Mouse (Mus musculus) midbrain, embryonic 12.5 days (tissue): ENCODE measurements around the gene Ston2. TPM values are rescaled to one million over a fixed set of nuclear protein-coding genes. Genes with fewer than 3 reads are reported as not detected.

Experiments
- ATAC-seq: fragments of 200-750 bp; cut with Nextera tagmentation; 2 replicates; pipeline ENCODE4 v1.8.0; 2017; ENCODE audit warnings: low read depth, moderate TSS enrichment, moderate library complexity; ENCODE audit not compliant: low FRiP score
- H3K27ac ChIP-seq: fragments of 300-500 bp; sonication (generic); replicated peaks from 2 replicates; pipeline ENCODE4 v1.5.1; 2016; ENCODE audit warnings: mild to moderate bottlenecking
- H3K27me3 ChIP-seq: fragments of 300-500 bp; sonication (generic); 2 replicates; pipeline ENCODE4 v1.6.1; 2016; ENCODE audit warnings: mild to moderate bottlenecking
- H3K36me3 ChIP-seq: fragments of 300-500 bp; sonication (generic); 2 replicates; pipeline ENCODE4 v1.6.1; 2016
- H3K4me1 ChIP-seq: fragments of 300-500 bp; sonication (generic); 2 replicates; pipeline ENCODE4 v1.6.1; 2016
- H3K4me2 ChIP-seq: fragments of 300-500 bp; sonication (generic); replicated peaks from 2 replicates; pipeline ENCODE4 v1.6.1; 2016; ENCODE audit warnings: mild to moderate bottlenecking, moderate library complexity
- H3K4me3 ChIP-seq: fragments of 300-500 bp; sonication (generic); 2 replicates; pipeline ENCODE4 v1.5.1; 2016; ENCODE audit warnings: mild to moderate bottlenecking
- H3K9ac ChIP-seq: fragments of 300-500 bp; sonication (generic); replicated peaks from 2 replicates; pipeline ENCODE4 v1.6.1; 2016; ENCODE audit warnings: mild to moderate bottlenecking, moderate library complexity
- H3K9me3 ChIP-seq: fragments of 300-500 bp; sonication (generic); 2 replicates; pipeline ENCODE4 v1.6.1; 2016; ENCODE audit warnings: mild to moderate bottlenecking
- WGBS: fragments of 180-500 bp; shearing (Covaris S2); methylation state at CpG from one replicate; pipeline ENCODE4 v1.1.7; 2016; 5-methylcytosine and 5-hydroxymethylcytosine counted together
- polyA plus RNA-seq: library from polyadenylated mRNA; unstranded; fragments of >200 nt; fragmentation: Nextera tagmentation; extraction: Ambion mirVana; gene quantifications from 2 replicates; pipeline ENCODE4 v1.2.1, GENCODE M21; 2016

Ston2 gene
- polyA plus RNA-seq, 1 experiment from 2014 or later = 8.0 TPM

- 87% methylated on average over 3 of the region's 3 CpGs for WGBS
- ATAC-seq = no peak
- H3K4me1 ChIP-seq = peaks cover 3% of the 10 kb centered on the region; the same call in 1 of the 2 replicates
- H3K27me3 ChIP-seq = 0 out of 2 replicates have a peak, but pooled peaks cover 6% of the 10 kb centered on the region
- no peak overlapping the region for H3K9ac ChIP-seq
- no peaks in the 10 kb centered on the region for H3K36me3 ChIP-seq
- H3K9me3 ChIP-seq = no peaks in the 10 kb centered on the region
- no peak overlapping the region for H3K27ac ChIP-seq
- H3K4me2 ChIP-seq = no peak overlapping the region
- H3K4me3 ChIP-seq = no peak overlapping the region
Measured at GRCm38 (mm10) chr12:91692991-91693390, 95.2 kb downstream of the Ston2 start.

GRCm38 (mm10) chr12:91685674-91686290 is 102.4 kb downstream of the Ston2 start:
- Histone ChIP-seq H3K27ac (peak overlapping the region; percentile 42; the same call in 1 of the 2 replicates), H3K4me3 (peak overlapping the region; percentile 12; the same call in 1 of the 2 replicates), H3K4me2 (peak overlapping the region; percentile 46), H3K9ac (no peak overlapping the region), H3K9me3 (no peaks in the 10 kb centered on the region), H3K36me3 (no peaks in the 10 kb centered on the region), H3K4me1 (peaks cover 45% of the 10 kb centered on the region), H3K27me3 (peaks cover 11% of the 10 kb centered on the region; the same call in 1 of the 2 replicates)
- ATAC-seq = peak; percentile 48
- whole genome bisulfite sequencing = 8% methylated on average over 13 of the region's 13 CpGs

GRCm38 (mm10) chr12:91684840-91685415 is 103.3 kb downstream of the Ston2 start:
- no peak for ATAC-seq
- no peak overlapping the region for H3K9ac ChIP-seq
- H3K27ac ChIP-seq = peak overlapping the region; percentile 70
- H3K4me2 ChIP-seq = peak overlapping the region; percentile 46
- peaks cover 11% of the 10 kb centered on the region; the same call in 1 of the 2 replicates for H3K27me3 ChIP-seq
- peaks cover 54% of the 10 kb centered on the region for H3K4me1 ChIP-seq
- peak overlapping the region; percentile 20 for H3K4me3 ChIP-seq
- no peaks in the 10 kb centered on the region for H3K9me3 ChIP-seq
- WGBS = 18% methylated on average over 11 of the region's 11 CpGs
- H3K36me3 ChIP-seq = no peaks in the 10 kb centered on the region

- H3K27me3 ChIP-seq = peaks cover 11% of the 10 kb centered on the region; the same call in 1 of the 2 replicates
- peak overlapping the region; percentile 20 for H3K4me3 ChIP-seq
- H3K36me3 ChIP-seq = no peaks in the 10 kb centered on the region
- ATAC-seq = peak; percentile 67
- no peak overlapping the region; the same call in 1 of the 2 replicates for H3K9ac ChIP-seq
- H3K4me1 ChIP-seq = peaks cover 59% of the 10 kb centered on the region
- H3K27ac ChIP-seq = peak overlapping the region; percentile 70
- H3K4me2 ChIP-seq = peak overlapping the region; percentile 46
- WGBS = 18% methylated on average over 15 of the region's 15 CpGs
- no peaks in the 10 kb centered on the region for H3K9me3 ChIP-seq
Measured at GRCm38 (mm10) chr12:91684101-91684839, 103.9 kb downstream of the Ston2 start.

- 0 out of 2 replicates have a peak overlapping the region, but pooled peaks have one; percentile 20 for H3K4me3 ChIP-seq
- H3K4me2 ChIP-seq = peak overlapping the region; percentile 46
- WGBS = 10% methylated on average over 15 of the region's 15 CpGs
- no peaks in the 10 kb centered on the region for H3K36me3 ChIP-seq
- H3K27me3 ChIP-seq = peaks cover 11% of the 10 kb centered on the region; the same call in 1 of the 2 replicates
- H3K9me3 ChIP-seq = no peaks in the 10 kb centered on the region
- peaks cover 64% of the 10 kb centered on the region for H3K4me1 ChIP-seq
- no peak overlapping the region for H3K27ac ChIP-seq
- H3K9ac ChIP-seq = no peak overlapping the region
- ATAC-seq = peak; percentile 14
Measured at GRCm38 (mm10) chr12:91683549-91684100, 104.6 kb downstream of the Ston2 start.

- no peaks in the 10 kb centered on the region for H3K36me3 ChIP-seq
- no peak overlapping the region for H3K27ac ChIP-seq
- WGBS = 48% methylated on average over 3 of the region's 3 CpGs
- H3K4me2 ChIP-seq = peak overlapping the region; percentile 46
- no peak overlapping the region for H3K4me3 ChIP-seq
- peaks cover 65% of the 10 kb centered on the region for H3K4me1 ChIP-seq
- no peak overlapping the region for H3K9ac ChIP-seq
- no peak for ATAC-seq
- H3K27me3 ChIP-seq = peaks cover 11% of the 10 kb centered on the region; the same call in 1 of the 2 replicates
- H3K9me3 ChIP-seq = no peaks in the 10 kb centered on the region
Measured at GRCm38 (mm10) chr12:91683096-91683495, 105.1 kb downstream of the Ston2 start.

- ATAC-seq = peak; percentile 74
- H3K4me3 ChIP-seq = no peak overlapping the region
- 20% methylated on average over 14 of the region's 14 CpGs for WGBS
Measured at GRCm38 (mm10) chr12:91679320-91680064, 108.7 kb downstream of the Ston2 start.

GRCm38 (mm10) chr12:91675937-91676336 is 112.2 kb downstream of the Ston2 start:
- 86% methylated on average over 9 of the region's 9 CpGs for WGBS

More at GRCm38 (mm10) chr12:91679320-91680064, 108.7 kb downstream of the Ston2 start:
- H3K9ac ChIP-seq = no peak overlapping the region
- H3K27ac ChIP-seq = peak overlapping the region; percentile 71
- no peaks in the 10 kb centered on the region for H3K9me3 ChIP-seq
- H3K4me1 ChIP-seq = peaks cover 42% of the 10 kb centered on the region
- no peaks in the 10 kb centered on the region for H3K36me3 ChIP-seq
- peak overlapping the region; percentile 35 for H3K4me2 ChIP-seq
- H3K27me3 ChIP-seq = no peaks in the 10 kb centered on the region; the same call in 1 of the 2 replicates

GRCm38 (mm10) chr12:91673141-91673540 is 115.0 kb downstream of the Ston2 start:
- H3K27ac ChIP-seq = no peak overlapping the region
- H3K27me3 ChIP-seq = no peaks in the 10 kb centered on the region
- 0 out of 2 replicates have a peak, but pooled peaks cover 2% of the 10 kb centered on the region for H3K4me1 ChIP-seq
- no peak for ATAC-seq
- no peak overlapping the region for H3K4me2 ChIP-seq
- H3K4me3 ChIP-seq = no peak overlapping the region
- no peak overlapping the region for H3K9ac ChIP-seq
- 85% methylated on average over 6 of the region's 6 CpGs for WGBS
- H3K9me3 ChIP-seq = no peaks in the 10 kb centered on the region
- no peaks in the 10 kb centered on the region for H3K36me3 ChIP-seq

More at GRCm38 (mm10) chr12:91675937-91676336, 112.2 kb downstream of the Ston2 start:
- Histone ChIP-seq H3K4me3 (no peak overlapping the region), H3K9me3 (no peaks in the 10 kb centered on the region), H3K27me3 (no peaks in the 10 kb centered on the region), H3K4me1 (peaks cover 22% of the 10 kb centered on the region), H3K27ac (no peak overlapping the region), H3K9ac (no peak overlapping the region), H3K4me2 (no peak overlapping the region), H3K36me3 (no peaks in the 10 kb centered on the region)
- ATAC-seq = no peak

- 88% methylated on average over 7 of the region's 7 CpGs for whole genome bisulfite sequencing
- H3K4me2 ChIP-seq = no peak overlapping the region
- H3K36me3 ChIP-seq = no peaks in the 10 kb centered on the region
- H3K27ac ChIP-seq = no peak overlapping the region
- H3K27me3 ChIP-seq = no peaks in the 10 kb centered on the region
- peaks cover 8% of the 10 kb centered on the region; the same call in 1 of the 2 replicates for H3K4me1 ChIP-seq
- no peak for ATAC-seq
- no peaks in the 10 kb centered on the region for H3K9me3 ChIP-seq
- H3K9ac ChIP-seq = no peak overlapping the region
- H3K4me3 ChIP-seq = no peak overlapping the region
Measured at GRCm38 (mm10) chr12:91672528-91672927, 115.7 kb downstream of the Ston2 start.
